ENCODE assay signal across 7 mouse cellular contexts in genomic region chr7:16614171-16614887, GRCm38 (mm10). TPM values are rescaled to one million over a fixed set of nuclear protein-coding genes. Genes with fewer than 3 reads are reported as not detected.
DNase-seq lines count a peak whose midpoint lies in the region; ATAC-seq and TF ChIP-seq lines count a peak whose summit lies in the region.

No protein-coding gene starts in this region.

- WGBS in kidney, postnatal 0 days = 0% methylated on average over 32 of the region's 101 CpGs

- peak overlapping the region; percentile 85 for H3K4me3 ChIP-seq in ES-Bruce4 (ENCODE audit: low read depth, low read length)
- peak overlapping the region; percentile 88 for H3K4me3 ChIP-seq in kidney, postnatal 0 days (replicated peaks; ENCODE audit: low read depth, low read length)

- DNase-seq in T-cell, adult 2 months (ENCODE audit: low spot score) = peak; percentile 26
- peak; percentile 90 for DNase-seq in embryo, embryonic 9.5 days (ENCODE audit: extremely low spot score)
- DNase-seq in kidney, postnatal 0 days (ENCODE audit: low spot score) = peak; percentile 82
- DNase-seq in lung, postnatal 14 days = peak; percentile 64
- DNase-seq in right cerebral cortex, postnatal 10 days (ENCODE audit: low spot score in 2 of 2) = peak; percentile 83 to 84

- TF ChIP-seq CTCF in ES-Bruce4 (IDR thresholded peaks at IDR 0.05; ENCODE audit: low read depth, low read length) = no peak
- TF ChIP-seq CTCF in kidney, postnatal 0 days (IDR thresholded peaks at IDR 0.05; ENCODE audit: low read depth) = no peak

- no peaks in the 10 kb centered on the region for H3K4me1 ChIP-seq in ES-Bruce4 (ENCODE audit: control insufficient read depth, insufficient read depth, low read length)
- H3K4me1 ChIP-seq in kidney, postnatal 0 days (replicated peaks; ENCODE audit: insufficient read depth, low read length) = peaks cover 38% of the 10 kb centered on the region

- ATAC-seq in granulocyte monocyte progenitor cell, adult 5-6 weeks (replicated peaks; ENCODE audit: poor library complexity, severe bottlenecking) = peak; percentile 8
- ATAC-seq in kidney, postnatal 0 days (replicated peaks; ENCODE audit: low FRiP score, low read depth) = peak; percentile 37

- H3K9ac ChIP-seq in ES-Bruce4 (ENCODE audit: low read depth, poor library complexity, severe bottlenecking) = peak overlapping the region; percentile 89
- H3K9ac ChIP-seq in kidney, postnatal 0 days (ENCODE audit: low read depth, low read length) = peak overlapping the region; percentile 99

- H3K4me2 ChIP-seq in kidney, postnatal 0 days (ENCODE audit: low read length) = peak overlapping the region; percentile 82

- no peaks in the 10 kb centered on the region for H3K9me3 ChIP-seq in ES-Bruce4 (replicated peaks; ENCODE audit: control insufficient read depth, insufficient read depth, low read length, poor library complexity, severe bottlenecking)
- H3K9me3 ChIP-seq in kidney, postnatal 0 days (replicated peaks; ENCODE audit: low read length) = no peaks in the 10 kb centered on the region

- no peak for TF ChIP-seq EP300 in ES-Bruce4 (IDR thresholded peaks at IDR 0.05; ENCODE audit: insufficient read depth, low read depth, low read length)

- no peak for TF ChIP-seq POLR2A in ES-Bruce4 (IDR thresholded peaks at IDR 0.05; ENCODE audit: insufficient read depth, low read length)

- no peaks in the 10 kb centered on the region for H3K27me3 ChIP-seq in ES-Bruce4 (ENCODE audit: control insufficient read depth, insufficient read depth, low read length, poor library complexity, severe bottlenecking)
- H3K27me3 ChIP-seq in kidney, postnatal 0 days (ENCODE audit: insufficient read depth, low read length) = no peaks in the 10 kb centered on the region

- H3K36me3 ChIP-seq in ES-Bruce4 (ENCODE audit: control insufficient read depth, insufficient read depth, low read length, poor library complexity, severe bottlenecking) = peaks cover 6% of the 10 kb centered on the region
- H3K36me3 ChIP-seq in kidney, postnatal 0 days (ENCODE audit: insufficient read depth, low read length) = no peaks in the 10 kb centered on the region

- peak overlapping the region; percentile 90 for H3K27ac ChIP-seq in ES-Bruce4 (ENCODE audit: insufficient read depth, low read length)
- H3K27ac ChIP-seq in kidney, postnatal 0 days = peak overlapping the region; percentile 100

RNA-seq across cellular contexts. Expression of gene Arhgap35, which starts 0.5 kb away (rescaled TPM):
- polyA plus RNA-seq in ES-Bruce4 (2011; ENCODE audit: insufficient read depth, insufficient read length, low read depth, missing spikeins) = 47.9 and 48.5 TPM in 2 replicates
- 7.6 and 10.9 TPM in 2 replicates for total RNA-seq in granulocyte monocyte progenitor cell, adult 5-6 weeks (2014; fragmentation: Nextera tagmentation)
- total RNA-seq in granulocyte monocyte progenitor cell, adult 5-6 weeks (2017) = 6.6 and 7.6 TPM in 2 replicates
- polyA plus RNA-seq in kidney, postnatal 0 days (2015; fragmentation: Nextera tagmentation; extraction: Ambion mirVana) = 10.3 and 10.9 TPM in 2 replicates

Comparison
In these comparisons a context has a peak if more than half of its experiments do, and no peak if none do; other contexts are left out.
1. Peak in every context shown above with its lines: DNase-seq, ATAC-seq, H3K4me3 ChIP-seq and H3K27ac ChIP-seq.
2. DNase-seq: peak in every context shown above with its lines; median percentile 90 in embryo, embryonic 9.5 days; 84 in right cerebral cortex, postnatal 10 days; 82 in kidney, postnatal 0 days; 64 in lung, postnatal 14 days; 26 in T-cell, adult 2 months.